Mouse (Mus musculus): ENCODE measurements at regions not wholly inside any gene's neighbourhood (a gene's known extent, or its start where the extent isn't known, plus 50 kb on each side); places are given as distances from the start of the nearest gene placed in this dataset.

DNA sequence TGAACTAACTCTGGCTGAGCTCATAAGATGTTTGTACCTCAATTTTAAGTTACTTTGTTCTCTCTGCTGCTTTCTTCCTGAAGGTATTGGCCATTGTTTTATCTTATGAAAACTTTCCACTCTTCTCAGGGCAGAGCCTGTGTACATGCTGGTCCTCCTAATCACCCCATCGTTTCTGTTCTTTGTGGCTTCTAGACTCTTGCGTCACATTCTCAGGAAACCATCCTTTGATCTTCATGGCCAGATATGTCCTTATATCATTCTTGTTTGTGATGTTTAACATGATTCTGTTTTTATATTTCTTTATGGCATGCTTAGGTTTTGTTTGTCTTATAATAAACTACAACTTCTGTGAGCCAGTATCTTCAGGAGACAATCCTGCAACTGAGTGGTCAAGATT lies 658.2 kb downstream of the Mecom start:
- H3K4me3 ChIP-seq (ENCODE audit: control insufficient read depth in 1 of 2, insufficient read depth in 1 of 2, low read depth in 2 of 2, low read length in 2 of 2), result no peak overlapping the region
- H3K27ac ChIP-seq (ENCODE audit: control insufficient read depth, low read depth, low read length), result no peak overlapping the region

DNA sequence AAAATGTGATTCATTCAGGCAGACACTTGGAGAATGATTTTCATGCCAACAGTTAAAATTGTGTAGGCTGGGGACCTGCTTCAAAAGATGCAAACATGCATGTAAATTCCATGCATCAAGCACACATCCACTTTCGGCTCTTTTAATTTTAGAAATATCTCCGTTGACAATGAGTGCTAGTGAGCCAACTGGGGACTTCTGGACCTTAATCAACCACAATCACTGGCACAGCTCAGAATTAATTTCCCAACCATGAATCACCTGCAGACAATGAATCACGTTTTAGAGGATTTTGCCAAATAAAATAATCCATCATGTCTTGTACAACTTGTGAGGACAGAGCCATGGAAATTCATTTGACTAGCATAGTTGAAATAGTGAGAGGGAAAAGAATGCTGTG lies 667.8 kb downstream of the Mecom start:
- TF ChIP-seq MYB (IDR thresholded peaks at IDR 0.05; ENCODE audit: low read depth, low read length), result no peak
- TF ChIP-seq EP300 (IDR thresholded peaks at IDR 0.05; ENCODE audit: low read depth in 1 of 2, low read length in 2 of 2), result no peak
- TF ChIP-seq RAD21 (IDR thresholded peaks at IDR 0.05; ENCODE audit: low read depth, low read length), result no peak
- no peak for TF ChIP-seq JUND (IDR thresholded peaks at IDR 0.05; ENCODE audit: low read depth, low read length)
- no peak for TF ChIP-seq ZC3H11A (IDR thresholded peaks at IDR 0.05; ENCODE audit: low read depth, low read length)
- no peak for TF ChIP-seq E2F4 (IDR thresholded peaks at IDR 0.05; ENCODE audit: borderline replicate concordance, low read depth, low read length)
- TF ChIP-seq SMC3 (IDR thresholded peaks at IDR 0.05; ENCODE audit: low read depth, low read length), result no peak
- TF ChIP-seq MYC (IDR thresholded peaks at IDR 0.05; ENCODE audit: low read depth, low read length), result no peak
- no peak for TF ChIP-seq POLR2AphosphoS5 (IDR thresholded peaks at IDR 0.05; ENCODE audit: borderline replicate concordance, low read depth, low read length)
- TF ChIP-seq POLR2AphosphoS2 (IDR thresholded peaks at IDR 0.05; ENCODE audit: low read length), result no peak
- TF ChIP-seq ZNF384 (IDR thresholded peaks at IDR 0.05; ENCODE audit: low read depth, low read length), result no peak
- no peak for TF ChIP-seq CHD2 (IDR thresholded peaks at IDR 0.05; ENCODE audit: low read length)
- no peak for TF ChIP-seq CTCF (IDR thresholded peaks at IDR 0.05 in 2 of 3, conservative IDR thresholded peaks at IDR 0.05 in 1 of 3; ENCODE audit: control insufficient read depth in 1 of 3, insufficient read depth in 1 of 3, low read depth in 2 of 3, low read length in 3 of 3, poor library complexity in 1 of 3, severe bottlenecking in 1 of 3)
- Histone ChIP-seq H3K9ac (ENCODE audit: control insufficient read depth, low read depth, low read length, poor library complexity, severe bottlenecking) (no peak overlapping the region), H3K4me1 (ENCODE audit: control insufficient read depth in 1 of 2, insufficient read depth in 2 of 2, low read length in 2 of 2) (no peaks in the 10 kb centered on the region), H3K9me3 (replicated peaks; ENCODE audit: insufficient read depth, low read length) (no peaks in the 10 kb centered on the region), H3K27ac (ENCODE audit: control insufficient read depth, low read depth, low read length) (no peak overlapping the region), H3K79me2 (ENCODE audit: control insufficient read depth, insufficient read depth, low read length, poor library complexity) (no peaks in the 10 kb centered on the region), H3K27me3 (ENCODE audit: control insufficient read depth in 1 of 2, insufficient read depth in 2 of 2, low read length in 2 of 2) (no peaks in the 10 kb centered on the region), H3K4me3 (ENCODE audit: control insufficient read depth in 1 of 2, insufficient read depth in 1 of 2, low read depth in 2 of 2, low read length in 2 of 2) (no peak overlapping the region), H3K36me3 (ENCODE audit: control insufficient read depth in 1 of 2, insufficient read depth in 2 of 2, low read length in 2 of 2) (no peaks in the 10 kb centered on the region)
- no peak for DNase-seq (ENCODE audit: low read depth, low spot score)

More for the DNA sequence above, 658.2 kb downstream of the Mecom start:
- no peak for TF ChIP-seq EP300 (IDR thresholded peaks at IDR 0.05; ENCODE audit: low read depth in 1 of 2, low read length in 2 of 2)
- TF ChIP-seq TAL1 (IDR thresholded peaks at IDR 0.05; ENCODE audit: low read length), result no peak
- TF ChIP-seq USF2 (IDR thresholded peaks at IDR 0.05; ENCODE audit: borderline replicate concordance in 1 of 2, insufficient read depth in 1 of 2, low read depth in 1 of 2, low read length in 2 of 2), result no peak
- no peak for TF ChIP-seq ZC3H11A (IDR thresholded peaks at IDR 0.05; ENCODE audit: low read depth, low read length)
- TF ChIP-seq GATA1 (IDR thresholded peaks at IDR 0.05; ENCODE audit: low read depth, low read length), result no peak
- no peak for TF ChIP-seq ETS1 (IDR thresholded peaks at IDR 0.05; ENCODE audit: low read depth, low read length)
- no peak for TF ChIP-seq JUND (IDR thresholded peaks at IDR 0.05; ENCODE audit: low read depth, low read length)
- TF ChIP-seq TBP (IDR thresholded peaks at IDR 0.05; ENCODE audit: low read depth, low read length), result no peak
- no peak for TF ChIP-seq MEF2A (IDR thresholded peaks at IDR 0.05; ENCODE audit: extremely low read depth, insufficient replicate concordance, low read depth, low read length, poor library complexity, severe bottlenecking)
- no peak for TF ChIP-seq POLR2AphosphoS5 (IDR thresholded peaks at IDR 0.05; ENCODE audit: borderline replicate concordance, low read depth, low read length)
- no peak for TF ChIP-seq MYB (IDR thresholded peaks at IDR 0.05; ENCODE audit: low read depth, low read length)
- no peak for TF ChIP-seq ZNF384 (IDR thresholded peaks at IDR 0.05; ENCODE audit: low read depth, low read length)
- TF ChIP-seq MAZ (IDR thresholded peaks at IDR 0.05; ENCODE audit: low read depth, low read length), result no peak
- Histone ChIP-seq H3K27me3 (ENCODE audit: control insufficient read depth in 1 of 2, insufficient read depth in 2 of 2, low read length in 2 of 2) (no peaks in the 10 kb centered on the region), H3K79me2 (ENCODE audit: control insufficient read depth, insufficient read depth, low read length, poor library complexity) (no peaks in the 10 kb centered on the region), H3K9ac (ENCODE audit: control insufficient read depth, low read depth, low read length, poor library complexity, severe bottlenecking) (no peak overlapping the region), H3K4me1 (ENCODE audit: control insufficient read depth in 1 of 2, insufficient read depth in 2 of 2, low read length in 2 of 2) (no peaks in the 10 kb centered on the region), H3K9me3 (replicated peaks; ENCODE audit: insufficient read depth, low read length) (no peaks in the 10 kb centered on the region), H3K36me3 (ENCODE audit: control insufficient read depth in 1 of 2, insufficient read depth in 2 of 2, low read length in 2 of 2) (no peaks in the 10 kb centered on the region)
- no peak for DNase-seq (ENCODE audit: low read depth, low spot score)
